Mouse (Mus musculus): ENCODE data around the gene Mcur1. TPM values are rescaled to one million over a fixed set of nuclear protein-coding genes. Genes with fewer than 3 reads are reported as not detected.
A peak's percentile ranks its signal among the peaks of the same experiment; 100 is the strongest.

Gene Mcur1
- polyA plus RNA-seq (2014; fragmentation: Nextera tagmentation; extraction: Ambion mirVana) = 11.2 and 13.1 TPM in 2 replicates

- DNase-seq (ENCODE audit: low spot score) (peak; percentile 95), ATAC-seq (replicated peaks; ENCODE audit: low FRiP score, low TSS enrichment, low read depth) (peak; percentile 96)
- H3K27ac ChIP-seq (ENCODE audit: low read depth) = peak within 1 kb of the TSS; percentile 80
- peak within 1 kb of the TSS; percentile 73 for H3K4me2 ChIP-seq (ENCODE audit: low read length)
- no peaks in the 10 kb centered on the region for H3K9me3 ChIP-seq (ENCODE audit: control insufficient read depth, low read length)
- peaks cover 10% of the 10 kb centered on the region for H3K4me1 ChIP-seq (replicated peaks; ENCODE audit: control insufficient read depth, insufficient read depth, low read length)
- H3K36me3 ChIP-seq (ENCODE audit: control insufficient read depth, insufficient read depth, low read length) = no peaks in the 10 kb centered on the region
- no peaks in the 10 kb centered on the region for H3K27me3 ChIP-seq (replicated peaks; ENCODE audit: control insufficient read depth, insufficient read depth, low read length)
- 0% methylated on average over 73 of the region's 100 CpGs for WGBS
- H3K9ac ChIP-seq (ENCODE audit: low read length) = peak within 1 kb of the TSS; percentile 77
- peak within 1 kb of the TSS; percentile 70 for H3K4me3 ChIP-seq (ENCODE audit: low read depth, low read length)
Observed at GRCm38 (mm10) chr13:43559711-43560457, at the start of gene Mcur1. Gene Mcur1 (minus strand): TSS chr13:43560191.

- DNase-seq (ENCODE audit: low spot score) = peak; percentile 16
- Histone ChIP-seq H3K4me3 (ENCODE audit: low read depth, low read length) (no peak overlapping the region), H3K27me3 (replicated peaks; ENCODE audit: control insufficient read depth, insufficient read depth, low read length) (no peaks in the 10 kb centered on the region), H3K4me2 (ENCODE audit: low read length) (no peak overlapping the region), H3K9me3 (ENCODE audit: control insufficient read depth, low read length) (no peaks in the 10 kb centered on the region), H3K4me1 (replicated peaks; ENCODE audit: control insufficient read depth, insufficient read depth, low read length) (no peaks in the 10 kb centered on the region), H3K36me3 (ENCODE audit: control insufficient read depth, insufficient read depth, low read length) (no peaks in the 10 kb centered on the region), H3K27ac (ENCODE audit: low read depth) (no peak overlapping the region), H3K9ac (ENCODE audit: low read length) (no peak overlapping the region)
- ATAC-seq (replicated peaks; ENCODE audit: low FRiP score, low TSS enrichment, low read depth) = no peak
- 79% methylated on average over 6 of the region's 6 CpGs for WGBS
Observed at GRCm38 (mm10) chr13:43608854-43609253, 48.9 kb upstream of the Mcur1 start.

GRCm38 (mm10) chr13:43603042-43603441 is 43.1 kb upstream of the Mcur1 start:
- no peak overlapping the region for H3K9ac ChIP-seq (ENCODE audit: low read length)
- H3K4me2 ChIP-seq (ENCODE audit: low read length) = no peak overlapping the region
- peak; percentile 39 for DNase-seq (ENCODE audit: low spot score)
- WGBS = 74% methylated on average over 13 of the region's 13 CpGs
- H3K36me3 ChIP-seq (ENCODE audit: control insufficient read depth, insufficient read depth, low read length) = no peaks in the 10 kb centered on the region
- no peaks in the 10 kb centered on the region for H3K27me3 ChIP-seq (replicated peaks; ENCODE audit: control insufficient read depth, insufficient read depth, low read length)
- no peak overlapping the region for H3K4me3 ChIP-seq (ENCODE audit: low read depth, low read length)
- H3K27ac ChIP-seq (ENCODE audit: low read depth) = no peak overlapping the region
- no peaks in the 10 kb centered on the region for H3K4me1 ChIP-seq (replicated peaks; ENCODE audit: control insufficient read depth, insufficient read depth, low read length)
- no peak for ATAC-seq (replicated peaks; ENCODE audit: low FRiP score, low TSS enrichment, low read depth)
- no peaks in the 10 kb centered on the region for H3K9me3 ChIP-seq (ENCODE audit: control insufficient read depth, low read length)

- no peak for DNase-seq (ENCODE audit: low spot score)
- no peak for ATAC-seq (replicated peaks; ENCODE audit: low FRiP score, low TSS enrichment, low read depth)
Observed at GRCm38 (mm10) chr13:43602440-43602839, 42.4 kb upstream of the Mcur1 start.

DNA sequence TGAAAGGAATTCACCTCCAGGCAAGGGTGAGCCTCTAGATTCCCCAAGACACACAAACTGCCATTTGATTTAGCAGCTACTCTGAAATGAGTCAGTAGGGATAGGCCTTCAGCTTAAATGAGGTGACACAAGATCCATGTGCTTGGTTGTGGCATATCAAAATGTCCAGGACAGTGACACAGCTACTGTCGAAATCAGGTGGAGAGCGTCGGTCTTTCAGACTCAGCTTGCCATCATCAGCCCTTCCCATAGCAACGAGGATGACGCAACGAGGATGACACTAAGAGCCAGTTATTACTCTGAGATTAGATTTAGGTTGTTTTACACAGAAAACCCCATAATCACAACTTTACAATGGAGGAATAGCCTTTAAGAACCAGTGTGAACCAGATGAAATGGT is 41.0 kb upstream of the Mcur1 start:
- H3K9me3 ChIP-seq (ENCODE audit: control insufficient read depth, low read length) = no peaks in the 10 kb centered on the region
- no peak for ATAC-seq (replicated peaks; ENCODE audit: low FRiP score, low TSS enrichment, low read depth)
- no peaks in the 10 kb centered on the region for H3K4me1 ChIP-seq (replicated peaks; ENCODE audit: control insufficient read depth, insufficient read depth, low read length)
- H3K36me3 ChIP-seq (ENCODE audit: control insufficient read depth, insufficient read depth, low read length) = no peaks in the 10 kb centered on the region
- no peaks in the 10 kb centered on the region for H3K27me3 ChIP-seq (replicated peaks; ENCODE audit: control insufficient read depth, insufficient read depth, low read length)
- H3K4me2 ChIP-seq (ENCODE audit: low read length) = no peak overlapping the region
- DNase-seq (ENCODE audit: low spot score) = no peak
- no peak overlapping the region for H3K27ac ChIP-seq (ENCODE audit: low read depth)
- H3K4me3 ChIP-seq (ENCODE audit: low read depth, low read length) = no peak overlapping the region
- 93% methylated on average over 6 of the region's 6 CpGs for WGBS
- H3K9ac ChIP-seq (ENCODE audit: low read length) = no peak overlapping the region

More at GRCm38 (mm10) chr13:43602440-43602839, 42.4 kb upstream of the Mcur1 start:
- H3K36me3 ChIP-seq (ENCODE audit: control insufficient read depth, insufficient read depth, low read length) = no peaks in the 10 kb centered on the region
- H3K4me3 ChIP-seq (ENCODE audit: low read depth, low read length) = no peak overlapping the region
- 96% methylated on average over 2 of the region's 2 CpGs for WGBS
- no peak overlapping the region for H3K27ac ChIP-seq (ENCODE audit: low read depth)
- no peaks in the 10 kb centered on the region for H3K27me3 ChIP-seq (replicated peaks; ENCODE audit: control insufficient read depth, insufficient read depth, low read length)
- H3K9me3 ChIP-seq (ENCODE audit: control insufficient read depth, low read length) = no peaks in the 10 kb centered on the region
- no peak overlapping the region for H3K9ac ChIP-seq (ENCODE audit: low read length)
- H3K4me2 ChIP-seq (ENCODE audit: low read length) = no peak overlapping the region
- H3K4me1 ChIP-seq (replicated peaks; ENCODE audit: control insufficient read depth, insufficient read depth, low read length) = no peaks in the 10 kb centered on the region

GRCm38 (mm10) chr13:43595896-43596295 is 35.9 kb upstream of the Mcur1 start:
- Histone ChIP-seq H3K9ac (ENCODE audit: low read length) (no peak overlapping the region), H3K9me3 (ENCODE audit: control insufficient read depth, low read length) (no peaks in the 10 kb centered on the region), H3K4me1 (replicated peaks; ENCODE audit: control insufficient read depth, insufficient read depth, low read length) (no peaks in the 10 kb centered on the region), H3K36me3 (ENCODE audit: control insufficient read depth, insufficient read depth, low read length) (no peaks in the 10 kb centered on the region), H3K27me3 (replicated peaks; ENCODE audit: control insufficient read depth, insufficient read depth, low read length) (no peaks in the 10 kb centered on the region), H3K4me2 (ENCODE audit: low read length) (no peak overlapping the region), H3K27ac (ENCODE audit: low read depth) (no peak overlapping the region), H3K4me3 (ENCODE audit: low read depth, low read length) (no peak overlapping the region)
- WGBS = 60% methylated on average over 4 of the region's 4 CpGs
- no peak for ATAC-seq (replicated peaks; ENCODE audit: low FRiP score, low TSS enrichment, low read depth)
- peak; percentile 70 for DNase-seq (ENCODE audit: low spot score)

GRCm38 (mm10) chr13:43592681-43593068 is 32.7 kb upstream of the Mcur1 start:
- Histone ChIP-seq H3K9me3 (ENCODE audit: control insufficient read depth, low read length) (no peaks in the 10 kb centered on the region), H3K4me3 (ENCODE audit: low read depth, low read length) (no peak overlapping the region), H3K9ac (ENCODE audit: low read length) (no peak overlapping the region), H3K4me1 (replicated peaks; ENCODE audit: control insufficient read depth, insufficient read depth, low read length) (no peaks in the 10 kb centered on the region), H3K27ac (ENCODE audit: low read depth) (no peak overlapping the region), H3K36me3 (ENCODE audit: control insufficient read depth, insufficient read depth, low read length) (no peaks in the 10 kb centered on the region), H3K27me3 (replicated peaks; ENCODE audit: control insufficient read depth, insufficient read depth, low read length) (no peaks in the 10 kb centered on the region), H3K4me2 (ENCODE audit: low read length) (no peak overlapping the region)
- DNase-seq (ENCODE audit: low spot score) = no peak
- no peak for ATAC-seq (replicated peaks; ENCODE audit: low FRiP score, low TSS enrichment, low read depth)
- WGBS = 53% methylated on average over 8 of the region's 8 CpGs

- WGBS = 72% methylated on average over 28 of the region's 28 CpGs
- Histone ChIP-seq H3K4me1 (replicated peaks; ENCODE audit: control insufficient read depth, insufficient read depth, low read length) (no peaks in the 10 kb centered on the region), H3K4me2 (ENCODE audit: low read length) (no peak overlapping the region), H3K27ac (ENCODE audit: low read depth) (no peak overlapping the region), H3K9ac (ENCODE audit: low read length) (no peak overlapping the region), H3K9me3 (ENCODE audit: control insufficient read depth, low read length) (no peaks in the 10 kb centered on the region), H3K27me3 (replicated peaks; ENCODE audit: control insufficient read depth, insufficient read depth, low read length) (no peaks in the 10 kb centered on the region), H3K4me3 (ENCODE audit: low read depth, low read length) (no peak overlapping the region), H3K36me3 (ENCODE audit: control insufficient read depth, insufficient read depth, low read length) (no peaks in the 10 kb centered on the region)
- ATAC-seq (replicated peaks; ENCODE audit: low FRiP score, low TSS enrichment, low read depth) (no peak), DNase-seq (ENCODE audit: low spot score) (no peak)
Observed at GRCm38 (mm10) chr13:43591828-43592680, 32.1 kb upstream of the Mcur1 start.
